Mouse (Mus musculus) stomach, embryonic 14.5 days (tissue): ENCODE data around the gene Zfp605. TPM values are rescaled to one million over a fixed set of nuclear protein-coding genes. Genes with fewer than 3 reads are reported as not detected.

Source experiments
- ATAC-seq: fragments of 200-750 bp; cut with Nextera tagmentation; 2 replicates; pipeline ENCODE4 v1.8.0; 2017; ENCODE audit warnings: low read depth, moderate TSS enrichment; ENCODE audit not compliant: insufficient number of reproducible peaks, insufficient read depth, low FRiP score
- H3K27ac ChIP-seq: fragments of 300-500 bp; sonication (generic); 2 replicates; pipeline ENCODE4 v1.5.1; 2014; ENCODE audit warnings: mild to moderate bottlenecking, low read length, moderate library complexity, mixed read lengths
- H3K27me3 ChIP-seq: fragments of 300-500 bp; sonication (generic); 2 replicates; pipeline ENCODE4 v1.6.1; 2014; ENCODE audit warnings: low read length, control low read depth, mixed read lengths; ENCODE audit not compliant: control insufficient read depth, insufficient read depth
- H3K36me3 ChIP-seq: fragments of 300-500 bp; sonication (generic); 2 replicates; pipeline ENCODE4 v1.6.1; 2014; ENCODE audit warnings: mild to moderate bottlenecking, control low read depth, low read length, moderate library complexity, mixed read lengths; ENCODE audit not compliant: control insufficient read depth, insufficient read depth
- H3K4me1 ChIP-seq: fragments of 300-500 bp; sonication (generic); 2 replicates; pipeline ENCODE4 v1.6.1; 2014; ENCODE audit warnings: low read length, control low read depth, mixed read lengths; ENCODE audit not compliant: control insufficient read depth, insufficient read depth
- H3K4me2 ChIP-seq: fragments of 300-500 bp; sonication (generic); replicated peaks from 2 replicates; pipeline ENCODE4 v1.6.1; 2014; ENCODE audit warnings: low read depth, low read length, control low read depth
- H3K4me3 ChIP-seq: fragments of 300-500 bp; sonication (generic); 2 replicates; pipeline ENCODE4 v1.5.1; 2014; ENCODE audit warnings: low read depth, low read length, control low read depth
- H3K9ac ChIP-seq: fragments of 300-500 bp; sonication (generic); replicated peaks from 2 replicates; pipeline ENCODE4 v1.6.1; 2014; ENCODE audit warnings: low read depth, mild to moderate bottlenecking, control low read depth, low read length, moderate library complexity, mixed read lengths
- H3K9me3 ChIP-seq: fragments of 300-500 bp; sonication (generic); 2 replicates; pipeline ENCODE4 v1.6.1; 2016; ENCODE audit warnings: low read depth, low read length, control low read depth; ENCODE audit not compliant: control insufficient read depth
- WGBS: fragments of 180-500 bp; shearing (Covaris S2); extraction: QIAGEN DNeasy Blood & Tissue Kit; methylation state at CpG from one replicate; pipeline ENCODE4 v1.1.7; 2014; 5-methylcytosine and 5-hydroxymethylcytosine counted together
- polyA plus RNA-seq: library from polyadenylated mRNA; unstranded; fragments of >200 nt; fragmentation: Nextera tagmentation; extraction: Ambion mirVana; gene quantifications from 2 replicates; pipeline ENCODE4 v1.2.1, GENCODE M21; 2014

Zfp605 gene
- polyA plus RNA-seq, 1 experiment from 2014 or later: 4.0 TPM

DNA sequence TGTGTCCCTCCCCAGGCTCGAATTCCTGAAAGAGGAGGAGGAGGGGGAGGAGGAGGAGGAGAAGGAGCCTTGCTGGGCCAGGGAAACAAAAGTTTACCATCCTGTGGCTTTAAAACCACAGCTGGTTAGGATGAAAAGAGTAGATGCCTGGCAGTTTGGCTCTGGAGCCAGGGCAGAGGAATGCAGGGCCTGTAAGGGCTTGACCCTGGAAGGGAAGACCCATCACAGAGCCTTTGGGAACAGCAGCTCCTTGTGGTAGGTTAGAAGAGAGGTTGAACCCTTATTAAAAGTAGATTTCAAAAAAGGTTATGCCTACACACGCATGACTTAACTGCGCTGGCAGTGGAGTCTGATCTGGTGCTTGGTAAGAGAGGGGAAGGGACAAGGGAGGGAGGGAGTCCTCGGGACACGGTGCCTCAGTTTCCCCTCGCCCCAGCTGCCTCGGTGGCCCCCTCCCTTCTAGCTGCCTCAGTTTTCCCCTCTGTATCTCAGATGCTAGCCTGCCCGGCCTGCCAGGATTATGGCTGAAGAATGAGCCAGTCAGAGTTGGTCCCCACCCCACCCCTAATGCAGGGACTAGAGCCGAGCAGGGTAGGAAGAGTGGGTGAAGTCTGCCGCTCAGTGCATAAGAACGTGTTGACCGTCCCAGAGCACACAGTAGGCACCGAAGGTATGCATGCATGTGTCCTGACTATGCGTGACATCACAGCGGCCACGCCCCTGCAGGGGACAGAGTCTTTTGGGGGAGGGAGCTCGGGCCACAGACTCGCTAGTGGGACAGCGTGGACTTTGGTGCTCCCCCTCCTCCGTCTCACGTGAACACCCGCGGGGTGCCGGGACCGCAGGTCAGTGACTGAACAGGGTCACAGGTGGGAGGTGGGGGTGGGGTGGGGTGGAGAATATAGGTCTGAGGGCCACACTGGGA, 10.0 kb upstream of the Zfp605 start, which contains the start of gene Plcxd1:
Gene Plcxd1, plus strand, starts transcription at position 314 of the 925 bp plus-strand sequence.
- H3K27ac ChIP-seq: no peak within 1 kb of the TSS
- H3K9ac ChIP-seq: no peak within 1 kb of the TSS
- ATAC-seq: no peak
- WGBS: 11% methylated on average over 25 of the region's 25 CpGs
- H3K36me3 ChIP-seq: peaks cover 20% of the 10 kb centered on the region
- 0 out of 2 replicates have a peak within 1 kb of the TSS, but pooled peaks have one; percentile 29 for H3K4me3 ChIP-seq
- H3K27me3 ChIP-seq: no peaks in the 10 kb centered on the region
- peak within 1 kb of the TSS; percentile 66 for H3K4me2 ChIP-seq
- peaks cover 15% of the 10 kb centered on the region for H3K4me1 ChIP-seq
- H3K9me3 ChIP-seq: peaks cover 2% of the 10 kb centered on the region; the same call in 1 of the 2 replicates

- Histone ChIP-seq H3K4me1 (peaks cover 15% of the 10 kb centered on the region), H3K9me3 (peaks cover 3% of the 10 kb centered on the region; the same call in 1 of the 2 replicates), H3K27me3 (no peaks in the 10 kb centered on the region), H3K27ac (no peak overlapping the region), H3K4me2 (peak overlapping the region; percentile 66), H3K9ac (no peak overlapping the region), H3K4me3 (peak overlapping the region; percentile 29), H3K36me3 (peaks cover 32% of the 10 kb centered on the region)
- peak; percentile 15; the same call in 1 of the 2 replicates for ATAC-seq
- WGBS: 2% methylated on average over 37 of the region's 37 CpGs
Measured at GRCm38 (mm10) chr5:110100921-110101631, 8.8 kb upstream of the Zfp605 start.

DNA sequence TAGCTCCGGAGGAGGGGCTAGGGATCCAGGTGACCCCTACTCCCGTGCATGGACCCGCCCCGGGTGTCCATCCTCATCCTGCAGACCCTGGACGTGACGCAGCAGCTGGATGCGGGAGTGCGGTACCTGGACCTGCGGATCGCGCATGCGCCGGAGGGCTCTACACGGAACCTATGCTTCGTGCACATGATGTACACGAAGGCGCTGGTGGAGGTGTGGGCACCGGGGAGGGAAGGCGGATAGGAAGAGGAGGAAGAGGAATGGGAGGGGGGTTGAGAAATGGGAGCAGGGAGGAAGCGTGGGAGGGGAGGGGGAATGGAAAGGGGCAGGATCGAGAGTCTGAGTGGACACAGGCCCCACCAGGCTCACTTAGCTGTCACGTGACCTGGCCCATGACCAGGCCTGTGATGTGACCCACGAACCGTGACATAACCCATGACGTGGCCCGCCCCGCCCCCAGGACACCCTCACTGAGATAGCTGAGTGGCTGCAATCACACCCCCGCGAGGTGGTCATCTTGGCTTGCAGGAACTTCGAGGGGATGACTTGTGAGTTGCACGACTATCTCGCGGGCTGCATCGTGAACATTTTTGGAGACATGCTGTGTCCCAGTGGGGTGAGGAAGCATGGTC, 8.1 kb upstream of the Zfp605 start:
- H3K4me1 ChIP-seq: peaks cover 22% of the 10 kb centered on the region
- peak; percentile 33; the same call in 1 of the 2 replicates for ATAC-seq
- H3K9ac ChIP-seq: no peak overlapping the region

DNA sequence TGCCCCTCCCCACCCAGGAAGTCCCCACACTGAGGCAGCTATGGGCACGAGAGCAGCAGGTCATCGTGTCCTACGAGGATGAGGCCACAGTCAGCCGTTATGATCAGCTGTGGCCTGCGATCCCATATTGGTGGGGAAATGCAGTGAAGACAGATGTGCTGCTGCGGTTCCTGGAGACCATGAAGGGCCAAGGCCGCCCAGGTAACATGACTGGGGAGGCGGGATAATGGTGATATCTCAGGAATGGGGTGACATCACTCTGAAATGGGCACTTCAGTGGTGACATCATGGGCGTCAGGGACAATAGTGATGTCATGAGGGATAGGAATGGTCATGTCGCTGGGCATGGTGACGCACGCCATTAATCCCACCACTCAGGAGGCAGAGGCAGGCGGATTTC, 7.5 kb upstream of the Zfp605 start:
- Histone ChIP-seq H3K4me2 (no peak overlapping the region; the same call in 1 of the 2 replicates), H3K36me3 (peaks cover 33% of the 10 kb centered on the region), H3K4me1 (peaks cover 24% of the 10 kb centered on the region), H3K9ac (no peak overlapping the region), H3K4me3 (no peak overlapping the region), H3K27ac (no peak overlapping the region), H3K9me3 (peaks cover 3% of the 10 kb centered on the region; the same call in 1 of the 2 replicates), H3K27me3 (no peaks in the 10 kb centered on the region)
- 89% methylated on average over 13 of the region's 13 CpGs for WGBS
- no peak for ATAC-seq

More for the DNA sequence above, 8.1 kb upstream of the Zfp605 start:
- no peak overlapping the region for H3K27ac ChIP-seq
- H3K4me2 ChIP-seq: peak overlapping the region; percentile 66
- peaks cover 33% of the 10 kb centered on the region for H3K36me3 ChIP-seq
- H3K9me3 ChIP-seq: peaks cover 3% of the 10 kb centered on the region; the same call in 1 of the 2 replicates
- no peaks in the 10 kb centered on the region for H3K27me3 ChIP-seq
- WGBS: 15% methylated on average over 34 of the region's 34 CpGs
- peak overlapping the region; percentile 29 for H3K4me3 ChIP-seq

- 92% methylated on average over 19 of the region's 19 CpGs for WGBS
- no peaks in the 10 kb centered on the region for H3K27me3 ChIP-seq
- no peak overlapping the region for H3K4me3 ChIP-seq
- peaks cover 33% of the 10 kb centered on the region for H3K36me3 ChIP-seq
- peaks cover 24% of the 10 kb centered on the region for H3K4me1 ChIP-seq
- no peak overlapping the region for H3K27ac ChIP-seq
- peaks cover 3% of the 10 kb centered on the region; the same call in 1 of the 2 replicates for H3K9me3 ChIP-seq
- H3K4me2 ChIP-seq: no peak overlapping the region
- ATAC-seq: no peak
- H3K9ac ChIP-seq: no peak overlapping the region
Measured at GRCm38 (mm10) chr5:110102853-110103625, 6.9 kb upstream of the Zfp605 start.

GRCm38 (mm10) chr5:110103901-110104615, 5.8 kb upstream of the Zfp605 start:
- Histone ChIP-seq H3K4me3 (no peak overlapping the region), H3K36me3 (peaks cover 33% of the 10 kb centered on the region), H3K4me1 (peaks cover 24% of the 10 kb centered on the region), H3K9ac (no peak overlapping the region), H3K9me3 (peaks cover 3% of the 10 kb centered on the region; the same call in 1 of the 2 replicates), H3K27me3 (no peaks in the 10 kb centered on the region), H3K4me2 (no peak overlapping the region), H3K27ac (no peak overlapping the region)
- WGBS: 96% methylated on average over 27 of the region's 27 CpGs
- ATAC-seq: no peak

- no peak for ATAC-seq
- H3K4me2 ChIP-seq: no peak overlapping the region
- peaks cover 24% of the 10 kb centered on the region for H3K4me1 ChIP-seq
- H3K9ac ChIP-seq: no peak overlapping the region
- no peak overlapping the region for H3K4me3 ChIP-seq
- no peak overlapping the region for H3K27ac ChIP-seq
- H3K36me3 ChIP-seq: peaks cover 33% of the 10 kb centered on the region
- peaks cover 3% of the 10 kb centered on the region; the same call in 1 of the 2 replicates for H3K9me3 ChIP-seq
- H3K27me3 ChIP-seq: no peaks in the 10 kb centered on the region
- WGBS: 96% methylated on average over 36 of the region's 36 CpGs
Measured at GRCm38 (mm10) chr5:110104616-110105380, 5.1 kb upstream of the Zfp605 start.
